Mouse (Mus musculus) CH12.LX (cell line): Measurements from ENCODE around the gene Ptpn6. TPM values are rescaled to one million over a fixed set of nuclear protein-coding genes. Genes with fewer than 3 reads are reported as not detected.

ENCODE experiments used
- DNase-seq: peaks from one replicate; pipeline ENCODE4 v3.0.0-alpha.2; 2013; ENCODE audit errors: extremely low read depth
- H3K27ac ChIP-seq: 2 replicates; pipeline ENCODE4 v1.5.1; 2012; ENCODE audit warnings: low read depth, mild to moderate bottlenecking, control low read depth, moderate library complexity; ENCODE audit not compliant: insufficient read depth
- H3K27me3 ChIP-seq: replicated peaks from 2 replicates; pipeline ENCODE3; 2012; ENCODE audit warnings: inconsistent platforms
- H3K36me3 ChIP-seq, 2 experiments: replicated peaks in 1 of 2; 2 replicates each; pipeline versions ENCODE3 to v1.6.1; 2012; ENCODE audit warnings: inconsistent platforms in 1 of 2, low read length in 1 of 2, mild to moderate bottlenecking in 1 of 2, mixed read lengths in 1 of 2, moderate library complexity in 1 of 2; ENCODE audit not compliant: control insufficient read depth in 1 of 2, insufficient read depth in 1 of 2
- H3K4me1 ChIP-seq, 2 experiments: 2 replicates each; pipeline ENCODE4 v1.6.1; 2012; ENCODE audit warnings: inconsistent platforms in 1 of 2, moderate library complexity in 1 of 2; ENCODE audit not compliant: insufficient read depth in 2 of 2, control insufficient read depth in 1 of 2
- H3K4me2 ChIP-seq: 2 replicates; pipeline ENCODE4 v1.6.1; 2012; ENCODE audit warnings: low read depth, mild to moderate bottlenecking, control low read depth; ENCODE audit not compliant: poor library complexity, insufficient read depth, severe bottlenecking
- H3K4me3 ChIP-seq, 3 experiments: fragments of 150-350 bp in 1 of 3; sonication (generic) in 1 of 3; replicated peaks in 1 of 3; 2 replicates each; pipeline versions ENCODE3 to v1.5.1; 2011 to 2012; ENCODE audit warnings: low read depth in 2 of 3, low read length in 2 of 3, mild to moderate bottlenecking in 2 of 3, moderate library complexity in 2 of 3, control low read depth in 1 of 3, improper control_type of control experiment in 1 of 3, inconsistent platforms in 1 of 3, mixed read lengths in 1 of 3; ENCODE audit not compliant: poor library complexity in 1 of 3
- H3K79me2 ChIP-seq: replicated peaks from 2 replicates; pipeline ENCODE4 v1.6.1; 2012; ENCODE audit warnings: mild to moderate bottlenecking, moderate library complexity; ENCODE audit not compliant: control insufficient read depth, poor library complexity, insufficient read depth, severe bottlenecking; ENCODE audit errors: extremely low read depth
- H3K9ac ChIP-seq: 2 replicates; pipeline ENCODE4 v1.6.1; 2012; ENCODE audit warnings: low read depth, mild to moderate bottlenecking, control low read depth, moderate library complexity; ENCODE audit not compliant: insufficient read depth
- H3K9me3 ChIP-seq: replicated peaks from 2 replicates; pipeline ENCODE3; 2012; ENCODE audit warnings: low read length, inconsistent platforms, mixed read lengths
- CHD1 ChIP-seq: IDR thresholded peaks from 2 replicates; pipeline ENCODE4 v1.6.1; 2012; ENCODE audit warnings: low read depth, low read length, improper control_type of control experiment, inconsistent platforms
- CHD2 ChIP-seq: IDR thresholded peaks from 2 replicates; pipeline ENCODE4 v1.6.1; 2011; ENCODE audit warnings: low read length, improper control_type of control experiment
- CTCF ChIP-seq, 2 experiments: IDR thresholded peaks in 1 of 2; conservative IDR thresholded peaks in 1 of 2; 2 replicates each; pipeline ENCODE4 v1.5.1; 2011 to 2012; ENCODE audit warnings: low read depth in 2 of 2, low read length in 2 of 2, improper control_type of control experiment in 1 of 2, inconsistent platforms in 1 of 2, mild to moderate bottlenecking in 1 of 2, moderate library complexity in 1 of 2
- E2F4 ChIP-seq: IDR thresholded peaks from 2 replicates; pipeline ENCODE4 v1.6.1; 2011; ENCODE audit warnings: low read depth, low read length, improper control_type of control experiment; ENCODE audit not compliant: insufficient replicate concordance
- ELF1 ChIP-seq: IDR thresholded peaks from 2 replicates; pipeline ENCODE4 v1.6.1; 2014; ENCODE audit warnings: low read depth, mild to moderate bottlenecking, inconsistent platforms, low read length, improper control_type of control experiment
- ETS1 ChIP-seq: conservative IDR thresholded peaks from 2 replicates; pipeline ENCODE4 v1.6.1; 2012; ENCODE audit warnings: low read depth, mild to moderate bottlenecking, inconsistent platforms, low read length, improper control_type of control experiment, moderate library complexity
- GABPA ChIP-seq: IDR thresholded peaks from 2 replicates; pipeline ENCODE4 v1.6.1; 2012; ENCODE audit warnings: low read depth, low read length, improper control_type of control experiment, inconsistent platforms; ENCODE audit not compliant: insufficient replicate concordance
- JUN ChIP-seq: IDR thresholded peaks from 2 replicates; pipeline ENCODE4 v1.6.1; 2011; ENCODE audit warnings: low read depth, mild to moderate bottlenecking, low read length, improper control_type of control experiment, moderate library complexity; ENCODE audit not compliant: insufficient read depth
- KAT2A ChIP-seq: IDR thresholded peaks from 2 replicates; pipeline ENCODE4 v1.6.1; 2012; ENCODE audit warnings: low read length, improper control_type of control experiment, inconsistent platforms; ENCODE audit not compliant: insufficient replicate concordance
- MAFK ChIP-seq: IDR thresholded peaks from 2 replicates; pipeline ENCODE4 v1.6.1; 2011; ENCODE audit warnings: low read length, improper control_type of control experiment; ENCODE audit not compliant: insufficient replicate concordance
- MEF2A ChIP-seq: IDR thresholded peaks from 2 replicates; pipeline ENCODE4 v1.6.1; 2014; ENCODE audit warnings: low read depth, mild to moderate bottlenecking, inconsistent platforms, low read length, improper control_type of control experiment, borderline replicate concordance
- MYC ChIP-seq: IDR thresholded peaks from 2 replicates; pipeline ENCODE4 v1.6.1; 2011; ENCODE audit warnings: low read depth, mild to moderate bottlenecking, improper control_type of control experiment, low read length
- POLR2AphosphoS2 ChIP-seq: IDR thresholded peaks from 2 replicates; pipeline ENCODE4 v1.6.1; 2011; ENCODE audit warnings: low read depth, low read length, improper control_type of control experiment
- RAD21 ChIP-seq: IDR thresholded peaks from 2 replicates; pipeline ENCODE4 v1.6.1; 2011; ENCODE audit warnings: low read depth, mild to moderate bottlenecking, low read length, improper control_type of control experiment, moderate library complexity
- SIN3A ChIP-seq: IDR thresholded peaks from 2 replicates; pipeline ENCODE4 v1.6.1; 2012; ENCODE audit warnings: low read length, improper control_type of control experiment, inconsistent platforms
- SMC3 ChIP-seq: IDR thresholded peaks from 2 replicates; pipeline ENCODE4 v1.6.1; 2011; ENCODE audit warnings: low read depth, low read length, improper control_type of control experiment
- TBP ChIP-seq: conservative IDR thresholded peaks from 2 replicates; pipeline ENCODE4 v1.6.1; 2011; ENCODE audit warnings: low read depth, low read length, improper control_type of control experiment
- ZKSCAN1 ChIP-seq: IDR thresholded peaks from 2 replicates; pipeline ENCODE4 v1.6.1; 2012; ENCODE audit warnings: low read depth, inconsistent platforms, low read length, improper control_type of control experiment, borderline replicate concordance
- ZNF384 ChIP-seq: IDR thresholded peaks from 2 replicates; pipeline ENCODE4 v1.6.1; 2012; ENCODE audit warnings: low read depth, low read length, improper control_type of control experiment, inconsistent platforms
- dilution Hi-C: fragments of 300-500 bp; cut with MboI; formaldehyde crosslinking; loops from 2 replicates; pipeline ENCODE4 v1.14.3; 2020; ENCODE audit warnings: low sequenced_read_pairs; ENCODE audit not compliant: extremely low pct_unique_long_range_greater_than_20kb, extremely low pct_ligation_motif_present
- in situ Hi-C: fragments of 300-500 bp; cut with MboI; formaldehyde crosslinking; loops from 3 replicates; pipeline ENCODE4 v1.14.3; 2019; ENCODE audit warnings: low sequenced_read_pairs, low pct_ligation_motif_present, low pct_unique_long_range_greater_than_20kb, mixed read lengths
- polyA plus RNA-seq: library from polyadenylated mRNA; unstranded; fragments of >175 nt; gene quantifications from 2 replicates; pipeline ENCODE4 v1.2.1, GENCODE M21; 2012; ENCODE audit warnings: low read depth; ENCODE audit not compliant: insufficient read length
- total RNA-seq, 2 experiments: library from RNA; depleted of rRNA; stranded (reverse); fragments of 300-350 nt in 1 of 2; fragments of >200 nt in 1 of 2; gene quantifications; 2 replicates each; pipeline ENCODE4 v1.2.3; 2012 to 2014

Ptpn6 gene
- total and polyA plus RNA-seq, 3 experiments, result 247 to 585 (median 300) TPM

DNA sequence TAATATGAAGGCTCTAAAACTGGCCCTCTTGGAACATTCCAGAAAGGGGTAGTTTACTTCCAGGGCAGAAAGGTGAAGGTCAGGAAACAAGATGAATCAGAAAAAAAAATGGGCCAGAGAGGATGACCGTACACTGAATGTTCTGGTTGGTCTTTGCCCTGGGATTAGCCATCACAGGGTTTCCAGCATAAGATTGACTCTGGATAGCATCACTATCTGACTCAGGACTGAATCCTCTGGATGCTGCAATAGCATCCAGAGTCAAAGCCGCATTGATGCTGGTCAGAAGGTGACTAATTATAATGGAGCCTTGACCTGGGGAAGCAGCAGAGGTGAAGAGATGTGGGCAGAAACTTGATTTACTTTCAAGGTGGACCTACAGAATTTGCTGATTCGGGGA, 49.5 kb downstream of the Ptpn6 start:
- Histone ChIP-seq H3K27me3 (no peaks in the 10 kb centered on the region), H3K4me2 (no peak overlapping the region), H3K9ac (no peak overlapping the region), H3K79me2 (peaks cover 7% of the 10 kb centered on the region), H3K27ac (no peak overlapping the region), H3K4me3 (no peak overlapping the region), H3K36me3 (peaks cover 0 to 55% of the 10 kb centered on the region in 2 experiments), H3K4me1 (peaks cover 7 to 56% of the 10 kb centered on the region in 2 experiments), H3K9me3 (no peaks in the 10 kb centered on the region)
- DNase-seq, result no peak
- TF ChIP-seq JUN (no peak), POLR2AphosphoS2 (no peak), CHD1 (no peak), CHD2 (no peak), GABPA (no peak), MAFK (no peak), KAT2A (no peak), ETS1 (no peak), SIN3A (no peak), MYC (no peak), E2F4 (no peak), CTCF (conservative IDR thresholded peaks at IDR 0.05 in 1 of 2, IDR thresholded peaks at IDR 0.05 in 1 of 2; ENCODE audit: low read depth in 2 of 2, low read length in 2 of 2) (no peak), MEF2A (no peak)
- in situ Hi-C loops, result no loop called here
- dilution Hi-C loops, result no loop called here

DNA sequence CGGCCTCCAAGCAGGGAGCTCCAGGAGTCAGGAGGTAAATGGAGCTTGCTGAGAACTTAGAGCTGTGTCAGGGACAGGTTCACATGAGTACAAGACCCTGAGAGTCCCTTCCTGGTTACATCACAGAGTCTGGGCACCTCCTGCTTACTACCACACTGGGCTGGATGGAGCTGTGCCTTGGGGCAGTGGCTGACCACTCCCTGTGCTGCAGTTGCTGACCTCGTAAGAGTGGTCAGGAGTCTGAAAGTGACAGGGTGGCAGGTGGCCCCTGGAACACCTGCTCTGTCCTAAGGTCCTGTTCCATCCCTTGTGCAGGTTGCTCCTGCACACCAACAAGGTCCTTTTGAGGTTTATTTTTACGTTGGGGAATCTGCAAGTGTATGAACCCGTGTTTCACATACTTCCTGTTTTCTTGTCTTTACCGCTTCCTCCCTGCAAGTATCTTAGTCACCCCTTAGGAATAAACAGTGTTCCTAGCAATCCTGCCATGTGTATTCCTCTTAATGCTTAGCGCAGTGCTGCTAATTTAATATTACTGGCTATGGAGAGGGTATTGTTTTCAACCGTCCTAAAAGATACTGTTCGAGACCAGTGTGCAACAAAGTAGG, 50.3 kb downstream of the Ptpn6 start:
- no peak overlapping the region for H3K9ac ChIP-seq
- no peak overlapping the region for H3K27ac ChIP-seq
- no peak for DNase-seq
- H3K27me3 ChIP-seq, result no peaks in the 10 kb centered on the region
- H3K9me3 ChIP-seq, result no peaks in the 10 kb centered on the region
- peaks cover 5% of the 10 kb centered on the region; the same call in 1 of the 2 replicates for H3K79me2 ChIP-seq
- peaks cover 0 to 48% of the 10 kb centered on the region in 2 experiments for H3K36me3 ChIP-seq
- no peak overlapping the region for H3K4me3 ChIP-seq
- H3K4me2 ChIP-seq, result no peak overlapping the region
- in situ Hi-C loops (no loop called here), dilution Hi-C loops (no loop called here)
- TF ChIP-seq ZNF384 (no peak), ZKSCAN1 (no peak), SIN3A (no peak), MYC (no peak), GABPA (no peak), KAT2A (no peak), ELF1 (no peak), SMC3 (no peak), TBP (no peak), RAD21 (no peak), JUN (no peak)
- H3K4me1 ChIP-seq, result peaks cover 7 to 60% of the 10 kb centered on the region in 2 experiments
